In the genomic region with DNA sequence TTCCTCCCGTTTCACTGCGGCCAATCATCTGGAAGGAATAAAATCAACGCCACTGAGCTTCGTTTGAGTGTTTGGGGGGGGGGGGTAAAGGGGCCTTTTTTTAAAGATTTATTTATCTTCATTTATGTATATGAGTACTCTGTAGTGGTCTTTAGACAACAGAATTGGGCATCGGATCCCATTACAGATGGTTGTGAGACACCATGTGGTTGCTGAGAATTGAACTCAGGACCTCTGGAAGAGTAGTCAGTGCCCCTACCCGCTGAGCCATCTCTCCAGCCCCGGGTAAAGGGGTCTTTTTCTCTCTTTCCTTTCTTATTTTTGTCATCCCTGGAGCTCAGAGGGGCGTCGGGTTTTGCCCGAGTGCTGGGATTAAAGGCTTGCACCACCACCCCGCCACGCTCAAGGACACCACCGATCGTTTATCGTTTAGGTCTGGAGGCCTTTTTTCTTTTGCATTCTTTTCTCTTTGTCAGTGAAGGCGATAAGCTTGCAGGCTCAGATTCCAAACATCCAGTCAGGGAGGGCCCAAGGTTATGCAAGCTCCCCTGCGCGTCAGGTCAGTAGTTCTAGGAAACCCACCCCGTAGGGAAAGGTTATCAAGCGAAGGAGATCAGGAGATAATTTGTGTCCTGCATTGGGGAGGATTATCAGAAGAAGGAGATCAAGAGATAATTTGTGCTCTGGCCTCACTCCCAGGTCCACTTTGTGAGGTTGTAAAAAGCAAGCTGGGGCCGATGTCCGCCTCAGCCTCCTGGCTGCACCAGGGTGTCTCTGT, we compare ENCODE assay signal across 1 mouse cellular context.
TF ChIP-seq lines count a peak whose summit lies in the region.

No protein-coding gene starts in this region.

TF ChIP-seq in MEL, 35 proteins besides CTCF, POLR2A, EP300 and RAD21 (continued from another document):
- TF ChIP-seq RCOR1 (IDR thresholded peaks at IDR 0.05; ENCODE audit: low read depth, low read length) (no peak), ETS1 (IDR thresholded peaks at IDR 0.05; ENCODE audit: low read depth, low read length) (peak; percentile 41), KAT2A (conservative IDR thresholded peaks at IDR 0.05; ENCODE audit: low read depth, low read length) (no peak), GATA1 (IDR thresholded peaks at IDR 0.05; ENCODE audit: low read depth, low read length) (peak; percentile 89), CHD1 (IDR thresholded peaks at IDR 0.05; ENCODE audit: low read depth, low read length) (peak; percentile 80), TBP (IDR thresholded peaks at IDR 0.05; ENCODE audit: low read depth, low read length) (peak; percentile 86), HCFC1 (IDR thresholded peaks at IDR 0.05; ENCODE audit: low read depth, low read length) (peak; percentile 44; the same call in 1 of the 2 replicates), TCF12 (IDR thresholded peaks at IDR 0.05; ENCODE audit: low read depth, low read length) (no peak), MXI1 (IDR thresholded peaks at IDR 0.05; ENCODE audit: low read depth, low read length) (peak; percentile 27; the same call in 1 of the 2 replicates)
TF ChIP-seq in MEL: peak in this region for 6.
